Mouse (Mus musculus) intestine, embryonic 16.5 days (tissue): ENCODE data around the gene Galnt12. TPM values are rescaled to one million over a fixed set of nuclear protein-coding genes. Genes with fewer than 3 reads are reported as not detected.

Source experiments
- ATAC-seq: fragments of 200-750 bp; cut with Nextera tagmentation; 2 replicates; pipeline ENCODE4 v1.8.0; 2017; ENCODE audit warnings: moderate TSS enrichment, moderate library complexity
- H3K27ac ChIP-seq: fragments of 300-500 bp; sonication (generic); 2 replicates; pipeline ENCODE4 v1.5.1; 2014; ENCODE audit warnings: mild to moderate bottlenecking, low read length
- H3K27me3 ChIP-seq: fragments of 300-500 bp; sonication (generic); replicated peaks from 2 replicates; pipeline ENCODE4 v1.6.1; 2014; ENCODE audit warnings: low read length, control low read depth, mixed read lengths; ENCODE audit not compliant: control insufficient read depth, insufficient read depth
- H3K36me3 ChIP-seq: fragments of 300-500 bp; sonication (generic); 2 replicates; pipeline ENCODE4 v1.6.1; 2014; ENCODE audit warnings: low read length, control low read depth; ENCODE audit not compliant: control insufficient read depth, insufficient read depth
- H3K4me1 ChIP-seq: fragments of 300-500 bp; sonication (generic); 2 replicates; pipeline ENCODE4 v1.6.1; 2014; ENCODE audit warnings: low read length, control low read depth, mixed read lengths; ENCODE audit not compliant: control insufficient read depth, insufficient read depth
- H3K4me2 ChIP-seq: fragments of 300-500 bp; sonication (generic); 2 replicates; pipeline ENCODE4 v1.6.1; 2014; ENCODE audit warnings: low read depth, low read length, control low read depth
- H3K4me3 ChIP-seq: fragments of 300-500 bp; sonication (generic); 2 replicates; pipeline ENCODE4 v1.5.1; 2014; ENCODE audit warnings: mild to moderate bottlenecking, low read length
- H3K9ac ChIP-seq: fragments of 300-500 bp; sonication (generic); 2 replicates; pipeline ENCODE4 v1.6.1; 2014; ENCODE audit warnings: low read depth, low read length
- H3K9me3 ChIP-seq: fragments of 300-500 bp; sonication (generic); 2 replicates; pipeline ENCODE4 v1.6.1; 2016; ENCODE audit warnings: low read length, control low read depth; ENCODE audit not compliant: control insufficient read depth
- WGBS: fragments of 180-500 bp; shearing (Covaris S2); extraction: QIAGEN DNeasy Blood & Tissue Kit; methylation state at CpG from one replicate; pipeline ENCODE4 v1.1.7; 2014; 5-methylcytosine and 5-hydroxymethylcytosine counted together
- polyA plus RNA-seq: library from polyadenylated mRNA; unstranded; fragments of >200 nt; fragmentation: Nextera tagmentation; extraction: Ambion mirVana; gene quantifications from 2 replicates; pipeline ENCODE4 v1.2.1, GENCODE M21; 2015

Galnt12 gene
- polyA plus RNA-seq, 1 experiment from 2014 or later: 21.0 TPM

GRCm38 (mm10) chr4:47140301-47140700 is 48.6 kb downstream of the Galnt12 start:
- no peak overlapping the region for H3K27ac ChIP-seq
- H3K36me3 ChIP-seq: no peaks in the 10 kb centered on the region
- H3K9ac ChIP-seq: no peak overlapping the region
- H3K9me3 ChIP-seq: no peaks in the 10 kb centered on the region
- ATAC-seq: no peak
- no peak overlapping the region for H3K4me2 ChIP-seq
- WGBS: 81% methylated on average over 3 of the region's 3 CpGs
- no peaks in the 10 kb centered on the region for H3K27me3 ChIP-seq
- H3K4me1 ChIP-seq: no peaks in the 10 kb centered on the region
- H3K4me3 ChIP-seq: no peak overlapping the region

- H3K4me2 ChIP-seq: no peak overlapping the region
- no peak for ATAC-seq
- H3K36me3 ChIP-seq: no peaks in the 10 kb centered on the region
- H3K4me3 ChIP-seq: no peak overlapping the region
- H3K9ac ChIP-seq: no peak overlapping the region
- WGBS: 74% methylated on average over 10 of the region's 10 CpGs
- no peaks in the 10 kb centered on the region for H3K27me3 ChIP-seq
- no peaks in the 10 kb centered on the region for H3K4me1 ChIP-seq
- no peak overlapping the region for H3K27ac ChIP-seq
- no peaks in the 10 kb centered on the region for H3K9me3 ChIP-seq
These were observed 49.9 kb downstream of the Galnt12 start for GRCm38 (mm10) chr4:47141444-47142154.

GRCm38 (mm10) chr4:47143849-47144248 is 52.1 kb downstream of the Galnt12 start:
- Histone ChIP-seq H3K9me3 (no peaks in the 10 kb centered on the region), H3K9ac (no peak overlapping the region), H3K27ac (no peak overlapping the region), H3K4me1 (no peaks in the 10 kb centered on the region), H3K4me2 (no peak overlapping the region), H3K36me3 (no peaks in the 10 kb centered on the region), H3K4me3 (no peak overlapping the region), H3K27me3 (no peaks in the 10 kb centered on the region)
- no peak for ATAC-seq
- 81% methylated on average over 6 of the region's 6 CpGs for WGBS

GRCm38 (mm10) chr4:47145341-47145740 is 53.6 kb downstream of the Galnt12 start:
- H3K4me3 ChIP-seq: no peak overlapping the region
- H3K27me3 ChIP-seq: no peaks in the 10 kb centered on the region
- ATAC-seq: no peak
- WGBS: 85% methylated on average over 6 of the region's 6 CpGs
- no peak overlapping the region for H3K4me2 ChIP-seq
- no peaks in the 10 kb centered on the region for H3K4me1 ChIP-seq
- H3K27ac ChIP-seq: no peak overlapping the region
- no peak overlapping the region for H3K9ac ChIP-seq
- H3K36me3 ChIP-seq: no peaks in the 10 kb centered on the region
- no peaks in the 10 kb centered on the region for H3K9me3 ChIP-seq

GRCm38 (mm10) chr4:47146561-47146960 is 54.9 kb downstream of the Galnt12 start:
- no peak for ATAC-seq
- no peaks in the 10 kb centered on the region for H3K36me3 ChIP-seq
- H3K4me1 ChIP-seq: peaks cover 3% of the 10 kb centered on the region; the same call in 1 of the 2 replicates
- no peaks in the 10 kb centered on the region for H3K9me3 ChIP-seq
- H3K27ac ChIP-seq: no peak overlapping the region
- WGBS: 68% methylated on average over 4 of the region's 4 CpGs
- no peak overlapping the region for H3K4me2 ChIP-seq
- no peaks in the 10 kb centered on the region for H3K27me3 ChIP-seq
- H3K4me3 ChIP-seq: no peak overlapping the region
- H3K9ac ChIP-seq: no peak overlapping the region

- H3K27me3 ChIP-seq: no peaks in the 10 kb centered on the region
- H3K4me3 ChIP-seq: no peak overlapping the region
- 43% methylated on average over 3 of the region's 3 CpGs for WGBS
- H3K36me3 ChIP-seq: no peaks in the 10 kb centered on the region
- peaks cover 8% of the 10 kb centered on the region; the same call in 1 of the 2 replicates for H3K4me1 ChIP-seq
- no peak for ATAC-seq
- no peak overlapping the region for H3K27ac ChIP-seq
- H3K9ac ChIP-seq: no peak overlapping the region
- H3K4me2 ChIP-seq: no peak overlapping the region
- H3K9me3 ChIP-seq: no peaks in the 10 kb centered on the region
These were observed 58.3 kb downstream of the Galnt12 start for GRCm38 (mm10) chr4:47149963-47150362.

- Histone ChIP-seq H3K27me3 (no peaks in the 10 kb centered on the region), H3K36me3 (no peaks in the 10 kb centered on the region), H3K27ac (peak overlapping the region; percentile 77; the same call in 1 of the 2 replicates), H3K4me1 (peaks cover 8% of the 10 kb centered on the region; the same call in 1 of the 2 replicates), H3K4me2 (no peak overlapping the region), H3K9ac (no peak overlapping the region), H3K9me3 (no peaks in the 10 kb centered on the region), H3K4me3 (no peak overlapping the region)
- ATAC-seq: no peak
- 82% methylated on average over 3 of the region's 3 CpGs for WGBS
These were observed 59.1 kb downstream of the Galnt12 start for GRCm38 (mm10) chr4:47150806-47151205.

GRCm38 (mm10) chr4:47151553-47152183 is 60.0 kb downstream of the Galnt12 start:
- H3K4me1 ChIP-seq: peaks cover 8% of the 10 kb centered on the region; the same call in 1 of the 2 replicates
- ATAC-seq: peak; percentile 94
- H3K27me3 ChIP-seq: no peaks in the 10 kb centered on the region
- 36% methylated on average over 8 of the region's 8 CpGs for WGBS
- H3K4me2 ChIP-seq: no peak overlapping the region
- H3K9ac ChIP-seq: no peak overlapping the region
- H3K36me3 ChIP-seq: no peaks in the 10 kb centered on the region
- H3K4me3 ChIP-seq: no peak overlapping the region
- H3K9me3 ChIP-seq: no peaks in the 10 kb centered on the region
- H3K27ac ChIP-seq: peak overlapping the region; percentile 77

GRCm38 (mm10) chr4:47161103-47161755 is 69.5 kb downstream of the Galnt12 start:
- H3K36me3 ChIP-seq: no peaks in the 10 kb centered on the region
- H3K4me1 ChIP-seq: 0 out of 2 replicates have a peak, but pooled peaks cover 3% of the 10 kb centered on the region
- no peak overlapping the region for H3K4me3 ChIP-seq
- no peaks in the 10 kb centered on the region for H3K27me3 ChIP-seq
- H3K9me3 ChIP-seq: no peaks in the 10 kb centered on the region
- no peak overlapping the region for H3K27ac ChIP-seq
- ATAC-seq: peak; percentile 64; the same call in 1 of the 2 replicates
- 8% methylated on average over 4 of the region's 4 CpGs for WGBS
- H3K9ac ChIP-seq: no peak overlapping the region
- no peak overlapping the region for H3K4me2 ChIP-seq
